Mouse (Mus musculus) liver, embryonic 16.5 days (tissue): ENCODE measurements around the gene Znhit2. TPM values are rescaled to one million over a fixed set of nuclear protein-coding genes. Genes with fewer than 3 reads are reported as not detected.

ENCODE experiments used
- ATAC-seq: fragments of 200-750 bp; cut with Nextera tagmentation; 2 replicates; pipeline ENCODE4 v1.8.0; 2017; ENCODE audit warnings: low read depth, mild to moderate bottlenecking, moderate number of reproducible peaks, moderate library complexity
- H3K27ac ChIP-seq: fragments of 300-500 bp; sonication (generic); 2 replicates; pipeline ENCODE4 v1.5.1; 2014; ENCODE audit warnings: mild to moderate bottlenecking, low read length
- H3K27me3 ChIP-seq: fragments of 300-500 bp; sonication (generic); 2 replicates; pipeline ENCODE4 v1.6.1; 2014; ENCODE audit warnings: low read depth, low read length, mixed read lengths; ENCODE audit not compliant: control insufficient read depth, insufficient read depth
- H3K36me3 ChIP-seq: fragments of 300-500 bp; sonication (generic); 2 replicates; pipeline ENCODE4 v1.6.1; 2014; ENCODE audit warnings: mild to moderate bottlenecking; ENCODE audit not compliant: control insufficient read depth, insufficient read depth
- H3K4me1 ChIP-seq: fragments of 300-500 bp; sonication (generic); 2 replicates; pipeline ENCODE4 v1.6.1; 2014; ENCODE audit warnings: low read depth, low read length, mixed read lengths; ENCODE audit not compliant: control insufficient read depth
- H3K4me2 ChIP-seq: fragments of 300-500 bp; sonication (generic); 2 replicates; pipeline ENCODE4 v1.6.1; 2014; ENCODE audit warnings: low read depth, low read length, mixed read lengths
- H3K4me3 ChIP-seq: fragments of 300-500 bp; sonication (generic); 2 replicates; pipeline ENCODE4 v1.5.1; 2014; ENCODE audit warnings: low read depth, mild to moderate bottlenecking, low read length
- H3K9ac ChIP-seq: fragments of 300-500 bp; sonication (generic); 2 replicates; pipeline ENCODE4 v1.6.1; 2014; ENCODE audit warnings: low read depth, low read length
- H3K9me3 ChIP-seq: fragments of 300-500 bp; sonication (generic); replicated peaks from 2 replicates; pipeline ENCODE4 v1.6.1; 2016; ENCODE audit warnings: low read length; ENCODE audit not compliant: control insufficient read depth
- WGBS: fragments of 180-500 bp; shearing (Covaris S2); extraction: QIAGEN DNeasy Blood & Tissue Kit; methylation state at CpG from one replicate; pipeline ENCODE4 v1.1.7; 2014; ENCODE audit not compliant: insufficient replicate concordance; 5-methylcytosine and 5-hydroxymethylcytosine counted together
- polyA plus RNA-seq: library from polyadenylated mRNA; unstranded; fragments of >200 nt; fragmentation: Nextera tagmentation; extraction: Ambion mirVana; gene quantifications from 2 replicates; pipeline ENCODE4 v1.2.1, GENCODE M21; 2015

The Znhit2 gene
- polyA plus RNA-seq, 1 experiment from 2014 or later = 15.3 TPM

GRCm38 (mm10) chr19:6067011-6067723, 6.2 kb downstream of the Znhit2 start:
- Histone ChIP-seq H3K36me3 (no peaks in the 10 kb centered on the region; the same call in 1 of the 2 replicates), H3K4me3 (peak overlapping the region; percentile 66), H3K9ac (peak overlapping the region; percentile 75), H3K27me3 (no peaks in the 10 kb centered on the region), H3K27ac (peak overlapping the region; percentile 70), H3K4me1 (peaks cover 30% of the 10 kb centered on the region), H3K9me3 (no peaks in the 10 kb centered on the region), H3K4me2 (peak overlapping the region; percentile 94)
- under 1% methylated on average over 30 of the region's 30 CpGs for WGBS
- ATAC-seq = peak; percentile 64

DNA sequence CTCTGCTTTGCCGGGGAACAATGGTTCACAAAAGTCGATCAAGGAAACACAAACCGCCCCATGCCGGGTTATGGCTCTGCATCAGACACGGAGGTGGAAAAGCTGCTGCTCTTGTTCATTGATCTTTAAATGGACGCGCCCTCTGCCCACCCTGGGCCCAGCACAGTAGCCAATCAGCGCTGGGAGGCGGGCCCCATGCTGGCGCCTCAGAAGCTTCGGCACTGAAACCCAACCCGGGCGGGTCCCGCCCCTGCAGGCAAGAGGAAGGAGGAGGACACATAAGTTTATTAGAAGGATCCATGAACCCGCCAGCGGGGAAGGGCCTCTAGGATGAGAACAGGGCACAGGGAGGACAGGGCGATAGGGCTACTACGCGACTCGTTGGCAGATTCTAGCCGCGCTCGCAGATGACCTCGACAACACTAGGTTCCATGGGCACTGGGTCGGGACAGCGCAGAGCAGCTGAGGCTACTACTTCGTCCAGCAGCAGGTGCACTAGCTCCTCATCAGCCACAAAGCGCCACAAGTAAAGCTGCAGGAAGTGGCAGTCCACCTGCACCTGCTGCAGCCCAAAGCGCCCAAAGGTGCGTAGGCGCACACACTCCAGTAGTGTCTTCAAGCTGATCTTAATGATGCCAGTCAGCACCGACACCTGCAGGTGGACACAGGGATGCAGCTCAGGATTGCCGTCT, 6.9 kb downstream of the Znhit2 start, which contains the start of gene Tm7sf2:
TSS of gene Tm7sf2 (minus strand) at position 650 of the 692 bp plus-strand sequence.
- 14% methylated on average over 33 of the region's 33 CpGs for WGBS
- H3K27ac ChIP-seq = peak within 1 kb of the TSS; percentile 70
- H3K4me1 ChIP-seq = peaks cover 23% of the 10 kb centered on the region
- H3K36me3 ChIP-seq = no peaks in the 10 kb centered on the region; the same call in 1 of the 2 replicates
- H3K9me3 ChIP-seq = no peaks in the 10 kb centered on the region
- H3K4me3 ChIP-seq = peak within 1 kb of the TSS; percentile 66
- H3K27me3 ChIP-seq = no peaks in the 10 kb centered on the region
- peak; percentile 94 for ATAC-seq
- H3K9ac ChIP-seq = peak within 1 kb of the TSS; percentile 75
- H3K4me2 ChIP-seq = peak within 1 kb of the TSS; percentile 94

- Histone ChIP-seq H3K27ac (no peak overlapping the region), H3K9ac (no peak overlapping the region), H3K4me1 (peaks cover 22% of the 10 kb centered on the region), H3K27me3 (no peaks in the 10 kb centered on the region), H3K9me3 (no peaks in the 10 kb centered on the region), H3K4me2 (no peak overlapping the region), H3K36me3 (peaks cover 3% of the 10 kb centered on the region), H3K4me3 (no peak overlapping the region)
- ATAC-seq = no peak
- 76% methylated on average over 4 of the region's 4 CpGs for WGBS
These were observed 8.0 kb downstream of the Znhit2 start for GRCm38 (mm10) chr19:6068951-6069350.

GRCm38 (mm10) chr19:6069851-6070250, 8.9 kb downstream of the Znhit2 start:
- H3K4me3 ChIP-seq = no peak overlapping the region
- H3K27ac ChIP-seq = no peak overlapping the region
- peaks cover 3% of the 10 kb centered on the region for H3K36me3 ChIP-seq
- WGBS = 66% methylated on average over 10 of the region's 10 CpGs
- no peaks in the 10 kb centered on the region for H3K27me3 ChIP-seq
- ATAC-seq = no peak
- no peak overlapping the region for H3K4me2 ChIP-seq
- no peak overlapping the region for H3K9ac ChIP-seq
- no peaks in the 10 kb centered on the region for H3K9me3 ChIP-seq
- peaks cover 22% of the 10 kb centered on the region for H3K4me1 ChIP-seq

DNA sequence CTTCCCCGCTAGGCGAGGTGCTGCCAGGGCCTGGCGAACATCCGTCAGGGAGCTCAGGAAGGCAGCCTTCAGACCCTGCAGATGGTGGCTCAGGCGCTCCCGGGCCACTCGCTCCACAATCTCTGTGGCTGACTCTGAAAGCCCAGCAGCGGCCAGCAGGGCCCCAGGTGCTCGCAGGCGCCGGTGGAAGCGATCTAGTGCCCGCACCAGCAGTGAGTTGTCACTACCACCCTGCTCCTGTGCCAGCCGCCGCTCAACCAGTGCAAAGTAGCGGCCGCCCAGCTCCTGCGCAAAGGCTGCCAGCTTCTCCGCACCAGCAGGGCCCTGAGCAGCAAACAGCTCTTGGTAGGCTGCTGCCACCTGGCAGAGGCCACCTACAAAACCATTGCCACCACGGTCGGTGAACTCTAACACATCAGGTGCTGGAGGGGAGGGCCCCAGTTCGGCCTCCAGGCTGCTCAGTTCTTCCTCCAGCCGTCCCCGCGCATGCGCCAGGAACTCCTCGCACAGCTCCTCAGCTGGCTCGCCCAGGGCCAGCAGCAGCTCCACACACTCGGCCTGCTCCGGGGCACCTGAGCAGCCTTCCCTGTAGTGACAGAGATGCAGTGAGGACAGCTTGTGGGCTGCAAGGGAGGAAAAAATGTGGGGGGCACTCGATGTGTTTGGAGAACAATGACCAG, 9.7 kb downstream of the Znhit2 start:
- ATAC-seq = no peak
- H3K27ac ChIP-seq = no peak overlapping the region
- peaks cover 3% of the 10 kb centered on the region for H3K36me3 ChIP-seq
- no peaks in the 10 kb centered on the region for H3K9me3 ChIP-seq
- 83% methylated on average over 31 of the region's 31 CpGs for WGBS
- H3K9ac ChIP-seq = no peak overlapping the region
- peaks cover 25% of the 10 kb centered on the region for H3K4me1 ChIP-seq
- H3K27me3 ChIP-seq = no peaks in the 10 kb centered on the region
- no peak overlapping the region for H3K4me3 ChIP-seq
- H3K4me2 ChIP-seq = no peak overlapping the region

DNA sequence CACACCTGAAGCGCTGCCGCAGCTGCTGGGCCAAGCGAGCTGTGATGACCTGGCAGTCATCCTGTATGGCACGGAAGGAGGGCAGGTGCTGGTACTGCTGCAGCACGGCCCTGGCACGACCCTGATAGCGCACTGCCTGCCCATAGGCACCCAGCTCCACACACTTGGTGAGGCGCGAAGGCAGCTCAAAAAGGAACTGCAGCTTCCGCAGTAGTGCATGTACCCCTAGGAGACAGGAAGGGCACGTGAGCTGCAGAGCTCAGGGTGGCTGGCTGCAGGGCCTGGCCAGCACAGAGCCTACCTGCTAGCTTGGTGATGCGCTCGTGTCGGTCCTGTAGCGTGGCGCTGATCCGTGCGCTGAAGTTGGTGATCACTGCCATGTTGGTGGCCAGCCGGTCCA, 10.3 kb downstream of the Znhit2 start:
- H3K4me1 ChIP-seq = peaks cover 28% of the 10 kb centered on the region
- H3K9ac ChIP-seq = no peak overlapping the region
- no peaks in the 10 kb centered on the region for H3K27me3 ChIP-seq
- no peak overlapping the region for H3K4me3 ChIP-seq
- H3K36me3 ChIP-seq = peaks cover 3% of the 10 kb centered on the region
- WGBS = 86% methylated on average over 19 of the region's 19 CpGs
- H3K4me2 ChIP-seq = no peak overlapping the region
- no peaks in the 10 kb centered on the region for H3K9me3 ChIP-seq
- H3K27ac ChIP-seq = no peak overlapping the region
- ATAC-seq = no peak

- Histone ChIP-seq H3K4me2 (no peak overlapping the region), H3K4me3 (no peak overlapping the region), H3K36me3 (peaks cover 3% of the 10 kb centered on the region), H3K27ac (peak overlapping the region; percentile 45), H3K27me3 (no peaks in the 10 kb centered on the region), H3K4me1 (peaks cover 17% of the 10 kb centered on the region), H3K9ac (no peak overlapping the region), H3K9me3 (no peaks in the 10 kb centered on the region)
- 74% methylated on average over 5 of the region's 5 CpGs for WGBS
- no peak for ATAC-seq
These were observed 12.9 kb downstream of the Znhit2 start for GRCm38 (mm10) chr19:6073889-6074288.

DNA sequence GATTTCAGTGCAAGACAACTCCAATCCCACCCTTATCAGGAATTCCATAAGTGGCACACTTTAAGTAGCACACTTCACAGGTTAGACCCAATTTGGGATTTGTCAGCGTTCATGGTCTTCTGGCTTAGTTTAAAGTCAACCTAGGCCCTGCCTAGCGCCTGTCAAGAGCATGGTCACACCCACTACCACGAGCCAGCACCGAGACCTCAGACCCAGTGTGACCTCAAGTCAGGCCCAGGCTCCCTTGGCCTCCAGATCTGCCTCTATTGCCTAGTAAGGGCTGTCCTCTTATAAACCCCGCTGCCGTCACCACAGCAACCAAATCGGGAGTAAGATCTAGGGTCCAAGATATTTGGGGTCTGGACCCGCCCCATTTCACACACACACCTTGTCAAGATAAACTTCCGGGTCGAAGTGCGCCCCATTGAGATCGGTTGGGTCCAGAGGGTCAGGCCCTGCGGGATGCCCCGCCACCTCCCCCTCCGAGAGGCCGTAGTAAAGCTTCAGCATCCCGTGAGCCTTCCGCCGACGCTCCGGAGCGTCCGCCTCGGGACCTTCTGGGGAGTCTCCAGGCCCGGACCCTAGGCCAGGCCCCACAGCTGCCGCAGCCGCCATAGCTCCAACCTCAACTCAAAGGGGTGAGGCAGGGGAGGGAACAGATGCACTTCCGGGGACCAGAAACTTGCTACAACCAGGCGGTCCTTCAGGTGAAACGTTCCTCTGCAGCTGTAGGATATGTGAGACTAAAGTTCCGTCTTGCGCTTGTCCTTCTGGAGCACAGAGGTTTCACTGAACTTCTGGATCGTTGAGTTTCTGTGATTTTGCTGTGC, 15.8 kb downstream of the Znhit2 start, which contains the start of gene Vps51:
TSS of gene Vps51 (minus strand) at position 668 of the 830 bp plus-strand sequence.
- ATAC-seq = peak; percentile 88
- WGBS = under 1% methylated on average over 33 of the region's 33 CpGs
- peak within 1 kb of the TSS; percentile 81 for H3K4me2 ChIP-seq

More for the DNA sequence above, 15.8 kb downstream of the Znhit2 start, which contains the start of gene Vps51:
- peak within 1 kb of the TSS; percentile 89 for H3K4me3 ChIP-seq
- peaks cover 17% of the 10 kb centered on the region for H3K4me1 ChIP-seq
- peak within 1 kb of the TSS; percentile 86 for H3K9ac ChIP-seq
- no peaks in the 10 kb centered on the region for H3K9me3 ChIP-seq
- no peaks in the 10 kb centered on the region for H3K27me3 ChIP-seq
- H3K27ac ChIP-seq = peak within 1 kb of the TSS; percentile 86
- peaks cover 6% of the 10 kb centered on the region; the same call in 1 of the 2 replicates for H3K36me3 ChIP-seq
